Mouse (Mus musculus): ENCODE measurements around the gene Gm6482.
"Not testable (repeated sequence)": the region's sequence is repeated elsewhere in the genome, so short reads cannot be mapped to it uniquely, and the experiment has no call there.

Gene Gm6482

GRCm38 (mm10) chr14:41408181-41408580, at the start of gene Gm6482:
TSS of gene Gm6482 (minus strand) at chr14:41408281.
- not testable (repeated sequence) for DNase-seq (ENCODE audit: low read depth, low spot score)

DNA sequence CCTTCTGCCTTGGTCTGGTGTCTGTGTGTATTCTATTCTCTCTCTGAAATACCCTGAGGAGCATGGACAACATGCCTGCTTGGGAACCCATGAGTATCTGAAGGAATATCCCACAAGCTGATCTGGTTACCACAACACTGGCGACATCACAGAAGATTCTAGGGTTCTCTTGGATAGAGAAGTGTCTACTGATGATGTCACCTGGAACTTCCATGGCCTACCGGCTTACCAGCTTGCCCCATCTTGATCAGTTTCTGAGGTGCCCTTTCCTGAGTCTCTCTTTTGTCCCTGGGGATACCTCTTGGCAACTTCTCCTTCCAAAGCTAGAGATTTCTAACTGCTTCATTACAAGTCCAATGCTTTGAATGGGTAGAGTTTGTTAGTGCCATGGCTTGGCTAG, 45.3 kb upstream of the Gm6482 start, which contains the start of gene Gm7954:
Gm7954 (minus strand) TSS at position 101 of the 400 bp plus-strand sequence.
- DNase-seq (ENCODE audit: low read depth, low spot score): not testable (repeated sequence)

DNA sequence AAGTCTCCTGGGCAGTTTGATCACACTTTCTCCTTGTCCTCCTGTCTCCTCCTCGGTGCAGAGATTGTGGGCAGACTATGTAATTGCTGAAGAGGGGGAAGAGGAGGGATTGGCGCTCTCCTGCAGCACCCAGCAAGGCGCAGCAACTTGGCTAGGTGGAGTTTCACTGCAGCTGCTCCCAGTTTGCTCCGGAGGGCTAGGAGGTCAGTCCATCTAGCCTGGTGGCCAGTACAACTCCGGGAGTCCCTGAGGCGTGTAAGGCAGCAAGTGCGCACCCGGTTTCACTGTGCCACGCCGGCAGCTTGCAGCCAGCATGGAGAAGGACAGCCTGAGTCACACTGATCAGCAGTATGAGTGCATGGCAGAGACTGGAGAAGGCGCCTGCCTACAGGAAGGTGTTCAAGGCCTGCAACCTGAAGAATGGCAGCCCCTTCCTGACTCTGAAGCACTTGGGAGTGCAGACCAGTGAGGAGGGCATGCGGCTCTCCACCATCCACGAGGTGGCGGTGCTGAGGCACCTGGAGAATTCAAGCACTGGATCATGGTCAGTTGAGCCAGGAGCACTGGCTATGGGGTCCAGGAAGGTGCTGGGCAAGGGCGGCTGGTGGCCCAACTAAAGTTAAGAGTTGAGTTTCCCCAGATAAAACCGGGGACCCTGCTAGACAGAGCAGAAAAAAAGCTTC, 17.5 kb upstream of the Gm6482 start:
- not testable (repeated sequence) for DNase-seq (ENCODE audit: low read depth, low spot score)

DNA sequence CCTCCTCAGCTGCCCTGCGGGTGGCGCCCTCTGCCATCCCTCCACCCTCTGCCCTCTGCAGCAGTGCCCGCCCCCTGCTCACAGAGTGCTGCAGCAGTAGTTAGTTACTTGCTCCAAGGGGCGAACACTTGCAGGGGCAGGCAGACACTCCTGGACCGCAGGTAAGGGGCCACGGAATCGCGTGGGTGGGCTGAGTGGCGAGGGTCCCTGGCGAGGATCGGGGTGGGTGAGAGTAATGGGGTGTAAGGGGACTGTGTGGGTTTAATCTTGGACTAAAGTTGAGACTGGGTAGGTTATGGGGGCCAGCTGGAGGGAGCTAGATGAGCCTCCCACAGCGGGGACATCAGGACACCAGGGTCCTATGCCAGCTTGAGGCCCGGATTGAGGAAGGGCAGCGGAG, 16.6 kb upstream of the Gm6482 start:
- DNase-seq (ENCODE audit: low read depth, low spot score): not testable (repeated sequence)

DNA sequence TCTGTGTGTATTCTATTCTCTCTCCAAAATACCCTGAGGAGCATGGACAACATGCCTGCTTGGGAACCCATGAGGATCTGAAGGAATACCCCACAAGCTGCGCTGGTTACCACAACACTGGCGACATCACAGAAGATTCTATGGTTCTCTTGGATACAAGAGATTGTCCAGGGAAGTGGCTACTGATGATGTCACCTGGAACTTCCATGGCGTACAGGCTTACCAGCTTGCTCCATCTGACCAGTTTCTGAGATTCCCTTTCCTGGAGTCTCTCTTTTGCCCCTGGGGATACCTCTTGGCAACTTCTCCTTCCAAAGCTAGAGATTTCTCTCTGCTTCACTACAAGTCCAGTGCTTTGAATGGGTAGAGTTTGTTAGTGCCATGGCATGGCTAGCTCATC, 21.8 kb downstream of the Gm6482 start, which contains the start of gene Gm7945:
Gm7945 (minus strand) TSS at position 101 of the 400 bp plus-strand sequence.
- DNase-seq (ENCODE audit: low read depth, low spot score): not testable (repeated sequence)
